Mouse (Mus musculus): ENCODE results near the gene Tmem30b.
"Not testable (repeated sequence)": the region's sequence is repeated elsewhere in the genome, so short reads cannot be mapped to it uniquely, and the experiment has no call there.

Tmem30b gene

GRCm38 (mm10) chr12:73546086-73546711, at the start of gene Tmem30b:
Gene Tmem30b (minus strand): TSS chr12:73546392.
- DNase-seq = no peak

- no peak for DNase-seq
These were observed 49.0 kb upstream of the Tmem30b start for GRCm38 (mm10) chr12:73595226-73595625.

GRCm38 (mm10) chr12:73594177-73594745, 48.1 kb upstream of the Tmem30b start:
- no peak for DNase-seq

- DNase-seq = no peak
These were observed 47.0 kb upstream of the Tmem30b start for GRCm38 (mm10) chr12:73593021-73593798.

GRCm38 (mm10) chr12:73591625-73592024, 45.4 kb upstream of the Tmem30b start:
- no peak for DNase-seq

- DNase-seq = no peak
These were observed 44.6 kb upstream of the Tmem30b start for GRCm38 (mm10) chr12:73590627-73591276.

GRCm38 (mm10) chr12:73587262-73587661, 41.1 kb upstream of the Tmem30b start:
- no peak for DNase-seq

- DNase-seq = no peak
These were observed 39.7 kb upstream of the Tmem30b start for GRCm38 (mm10) chr12:73585850-73586249.

GRCm38 (mm10) chr12:73585241-73585801, 39.1 kb upstream of the Tmem30b start:
- no peak for DNase-seq

- no peak for DNase-seq
These were observed 38.5 kb upstream of the Tmem30b start, which contains the start of gene Prkch for GRCm38 (mm10) chr12:73584610-73585240. Gene Prkch (plus strand): TSS chr12:73584796.

GRCm38 (mm10) chr12:73583813-73584609, 37.8 kb upstream of the Tmem30b start:
- no peak for DNase-seq

- no peak for DNase-seq
These were observed 37.1 kb upstream of the Tmem30b start for GRCm38 (mm10) chr12:73583318-73583717.

GRCm38 (mm10) chr12:73580811-73581210, 34.6 kb upstream of the Tmem30b start:
- no peak for DNase-seq

- no peak for DNase-seq
These were observed 31.9 kb upstream of the Tmem30b start for GRCm38 (mm10) chr12:73578141-73578540.

- DNase-seq = no peak
These were observed 28.4 kb upstream of the Tmem30b start for GRCm38 (mm10) chr12:73574632-73575031.

- DNase-seq = no peak
These were observed 19.4 kb upstream of the Tmem30b start for GRCm38 (mm10) chr12:73565620-73565969.

GRCm38 (mm10) chr12:73564795-73565619, 18.8 kb upstream of the Tmem30b start:
- no peak for DNase-seq

- no peak for DNase-seq
These were observed 18.0 kb upstream of the Tmem30b start for GRCm38 (mm10) chr12:73564176-73564575.

GRCm38 (mm10) chr12:73563122-73563521, 16.9 kb upstream of the Tmem30b start:
- DNase-seq = not testable (repeated sequence)

GRCm38 (mm10) chr12:73560091-73560490, 13.9 kb upstream of the Tmem30b start:
- DNase-seq = no peak

All from cerebellum, adult 11 months (tissue).